Mouse (Mus musculus) liver, embryonic 14.5 days (tissue): ENCODE data around the gene Zfp704. TPM values are rescaled to one million over a fixed set of nuclear protein-coding genes. Genes with fewer than 3 reads are reported as not detected.

Experiments used
- ATAC-seq: fragments of 200-750 bp; cut with Nextera tagmentation; 2 replicates; pipeline ENCODE4 v1.8.0; 2017; ENCODE audit warnings: moderate number of reproducible peaks, mild to moderate bottlenecking, moderate library complexity; ENCODE audit not compliant: insufficient read depth
- DNase-seq, 3 experiments: peaks; one replicate each; pipeline ENCODE4 v3.0.0-alpha.2; 2012 to 2013; ENCODE audit warnings: low read depth in 3 of 3, low spot score in 3 of 3
- H3K27ac ChIP-seq: fragments of 300-500 bp; sonication (generic); 2 replicates; pipeline ENCODE4 v1.5.1; 2014; ENCODE audit warnings: moderate library complexity, mild to moderate bottlenecking, control low read depth, inconsistent platforms
- H3K27me3 ChIP-seq: fragments of 300-500 bp; sonication (generic); 2 replicates; pipeline ENCODE4 v1.6.1; 2014; ENCODE audit warnings: mild to moderate bottlenecking, low read length, moderate library complexity; ENCODE audit not compliant: control insufficient read depth, insufficient read depth
- H3K36me3 ChIP-seq: fragments of 300-500 bp; sonication (generic); replicated peaks from 2 replicates; pipeline ENCODE4 v1.6.1; 2014; ENCODE audit warnings: low read depth; ENCODE audit not compliant: control insufficient read depth, insufficient read depth
- H3K4me1 ChIP-seq, 2 experiments: fragments of 200-500 bp in 1 of 2; fragments of 300-500 bp in 1 of 2; sonication (generic) in 1 of 2; replicated peaks; 2 replicates each; pipeline ENCODE4 v1.6.1; 2012 to 2014; ENCODE audit warnings: antibody characterized with exemption in 1 of 2, inconsistent platforms in 1 of 2, low read length in 1 of 2; ENCODE audit not compliant: control insufficient read depth in 2 of 2, insufficient read depth in 2 of 2
- H3K4me2 ChIP-seq: fragments of 300-500 bp; sonication (generic); 2 replicates; pipeline ENCODE4 v1.6.1; 2014; ENCODE audit warnings: low read depth, mild to moderate bottlenecking, control low read depth, moderate library complexity
- H3K4me3 ChIP-seq, 2 experiments: fragments of 200-500 bp in 1 of 2; fragments of 300-500 bp in 1 of 2; sonication (generic) in 1 of 2; 2 replicates each; pipeline ENCODE4 v1.5.1; 2012 to 2014; ENCODE audit warnings: low read depth in 2 of 2, low read length in 2 of 2, mild to moderate bottlenecking in 2 of 2, control low read depth in 1 of 2, inconsistent platforms in 1 of 2, moderate library complexity in 1 of 2; ENCODE audit not compliant: insufficient read depth in 1 of 2
- H3K9ac ChIP-seq: fragments of 300-500 bp; sonication (generic); replicated peaks from 2 replicates; pipeline ENCODE4 v1.6.1; 2014; ENCODE audit warnings: mild to moderate bottlenecking, control low read depth, moderate library complexity
- H3K9me3 ChIP-seq: fragments of 300-500 bp; sonication (generic); 2 replicates; pipeline ENCODE4 v1.6.1; 2016; ENCODE audit warnings: low read length, mixed read lengths; ENCODE audit not compliant: control insufficient read depth
- CTCF ChIP-seq: IDR thresholded peaks from 2 replicates; pipeline ENCODE4 v1.5.1; 2016; ENCODE audit warnings: antibody characterized with exemption, low read depth, control low read depth
- EP300 ChIP-seq: IDR thresholded peaks from 2 replicates; pipeline ENCODE4 v1.6.1; 2016; ENCODE audit warnings: antibody characterized with exemption, low read depth
- WGBS: fragments of 180-500 bp; shearing (Covaris S2); extraction: QIAGEN DNeasy Blood & Tissue Kit; methylation state at CpG from one replicate; pipeline ENCODE4 v1.1.7; 2014; ENCODE audit not compliant: insufficient replicate concordance; 5-methylcytosine and 5-hydroxymethylcytosine counted together
- polyA plus RNA-seq, 2 experiments: library from polyadenylated mRNA; depleted of rRNA in 1 of 2; stranded (reverse) in 1 of 2; unstranded in 1 of 2; fragments of >200 nt; fragmentation: Nextera tagmentation in 1 of 2; extraction: Ambion mirVana in 1 of 2; gene quantifications; 2 replicates each; pipeline versions ENCODE4 v1.2.1 to v1.2.3; 2012 to 2014

Zfp704 gene
- polyA plus RNA-seq, 2 experiments, result 0.94 to 1.1 TPM

DNA sequence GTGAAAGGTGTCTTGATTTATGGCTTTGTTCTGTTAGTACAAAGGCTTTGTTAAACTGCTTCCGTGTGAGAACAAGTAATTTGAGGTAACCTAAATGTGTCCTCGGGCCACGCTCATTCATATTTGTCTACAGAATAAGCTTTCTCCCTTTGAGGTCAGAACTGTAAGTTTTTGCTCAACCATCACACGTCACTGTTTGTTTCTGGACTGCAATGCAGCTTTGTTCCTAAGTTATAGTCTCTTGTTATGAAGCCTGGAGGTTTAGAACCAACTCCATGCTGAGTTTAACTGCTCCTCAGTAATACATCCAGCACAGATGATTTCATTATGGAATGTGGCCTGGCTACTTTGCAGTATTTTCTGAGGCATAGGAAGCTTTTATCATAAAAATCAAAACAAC lies 90.4 kb downstream of the Zfp704 start:
- Histone ChIP-seq H3K27me3 (no peaks in the 10 kb centered on the region), H3K27ac (no peak overlapping the region), H3K9me3 (no peaks in the 10 kb centered on the region), H3K4me2 (no peak overlapping the region), H3K4me3 (no peak overlapping the region), H3K36me3 (no peaks in the 10 kb centered on the region), H3K4me1 (peaks cover 2 to 19% of the 10 kb centered on the region in 2 experiments; a peak in 2 of 4 replicates), H3K9ac (no peak overlapping the region)
- WGBS, result 67% methylated on average over 4 of the region's 4 CpGs
- TF ChIP-seq CTCF, result no peak
- no peak for TF ChIP-seq EP300
- no peak for ATAC-seq
- DNase-seq, result no peak

DNA sequence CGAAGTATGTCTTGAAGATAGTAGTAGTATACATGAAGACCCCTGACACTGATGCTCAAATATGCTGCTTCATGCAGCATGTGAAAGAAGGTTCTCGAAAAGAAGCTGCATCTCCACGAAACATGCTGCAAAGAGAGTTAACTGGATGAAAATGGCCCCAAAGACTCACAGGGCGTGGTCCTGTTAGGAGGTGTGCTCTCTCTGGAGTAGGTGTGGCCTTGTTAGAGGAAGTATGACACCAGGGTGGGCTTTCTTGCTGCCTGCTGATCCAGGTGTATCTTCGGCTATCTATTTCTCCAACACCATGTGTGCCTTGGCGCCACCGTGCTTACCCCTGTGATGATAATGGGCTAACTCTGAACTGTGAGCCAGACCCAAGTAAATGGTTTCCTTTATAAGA lies 90.9 kb downstream of the Zfp704 start:
- TF ChIP-seq EP300 (no peak), CTCF (no peak)
- no peak overlapping the region for H3K9ac ChIP-seq
- H3K4me2 ChIP-seq, result no peak overlapping the region
- H3K9me3 ChIP-seq, result no peaks in the 10 kb centered on the region
- H3K36me3 ChIP-seq, result no peaks in the 10 kb centered on the region
- no peak overlapping the region for H3K4me3 ChIP-seq
- H3K4me1 ChIP-seq, result peaks cover 2 to 19% of the 10 kb centered on the region in 2 experiments; a peak in 2 of 4 replicates
- DNase-seq (no peak), ATAC-seq (no peak)
- no peaks in the 10 kb centered on the region for H3K27me3 ChIP-seq
- WGBS, result 77% methylated on average over 7 of the region's 7 CpGs
- H3K27ac ChIP-seq, result no peak overlapping the region

DNA sequence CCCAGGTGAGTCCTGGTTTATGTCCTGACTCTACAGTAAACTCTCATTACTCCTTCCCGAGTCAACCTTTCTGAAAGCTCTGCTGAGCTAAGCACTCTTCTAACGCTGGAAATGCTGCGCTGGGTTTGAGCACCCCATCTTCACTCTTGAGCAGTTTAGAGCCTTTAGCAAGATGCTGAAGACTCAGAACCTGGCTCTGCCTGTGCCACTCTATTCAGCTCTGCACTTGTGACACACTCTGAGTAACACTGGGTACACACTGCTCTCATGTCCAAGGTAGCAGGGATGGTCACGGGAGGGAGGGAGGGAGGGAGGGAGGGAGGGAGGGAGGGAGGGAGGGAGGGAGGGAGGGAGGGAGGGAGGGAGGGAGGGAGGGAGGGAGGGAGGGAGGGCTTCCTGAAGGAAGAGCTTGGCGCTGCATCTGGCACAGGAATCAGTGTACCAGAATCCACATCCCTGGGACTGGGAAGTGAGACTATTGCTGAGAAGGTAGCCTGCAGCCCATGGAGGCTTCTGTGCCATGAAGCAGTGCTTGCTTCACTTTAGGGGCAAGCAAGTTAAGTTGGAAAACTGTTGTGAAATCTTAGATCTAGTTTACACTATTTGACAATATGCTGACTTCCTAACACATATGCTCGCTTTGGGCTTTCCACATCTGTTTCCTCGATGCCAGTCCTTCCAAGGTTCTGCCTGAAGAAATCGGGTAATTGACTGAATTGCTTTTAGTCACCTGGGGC lies 93.6 kb downstream of the Zfp704 start:
- no peak for ATAC-seq
- DNase-seq, result no peak
- no peak overlapping the region for H3K4me3 ChIP-seq
- TF ChIP-seq EP300, result no peak
- no peak for TF ChIP-seq CTCF
- H3K9ac ChIP-seq, result no peak overlapping the region
- no peak overlapping the region for H3K27ac ChIP-seq
- H3K9me3 ChIP-seq, result no peaks in the 10 kb centered on the region
- peaks cover 2 to 9% of the 10 kb centered on the region in 2 experiments; a peak in 2 of 4 replicates for H3K4me1 ChIP-seq
- no peaks in the 10 kb centered on the region for H3K27me3 ChIP-seq
- H3K36me3 ChIP-seq, result no peaks in the 10 kb centered on the region
- H3K4me2 ChIP-seq, result no peak overlapping the region
- 64% methylated on average over 7 of the region's 8 CpGs for WGBS

DNA sequence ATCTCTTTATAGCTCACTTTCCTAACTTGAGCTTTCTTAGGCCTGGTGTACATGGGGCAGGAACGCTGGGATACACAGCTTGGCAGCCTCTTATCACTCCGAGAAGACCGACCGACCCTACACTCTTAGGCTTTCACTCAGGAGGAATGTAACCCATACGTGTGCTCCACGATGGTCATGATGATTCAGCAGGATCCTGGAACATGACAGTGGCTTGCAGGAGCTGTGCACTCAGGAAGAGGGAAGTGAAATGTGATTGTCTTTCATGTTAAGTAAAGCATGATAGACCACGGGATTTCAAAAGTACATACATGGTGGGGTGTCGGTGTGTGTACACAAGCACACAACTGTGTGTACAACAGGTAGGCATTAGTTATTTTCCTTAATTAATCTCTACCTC lies 94.4 kb downstream of the Zfp704 start:
- ATAC-seq, result no peak

DNA sequence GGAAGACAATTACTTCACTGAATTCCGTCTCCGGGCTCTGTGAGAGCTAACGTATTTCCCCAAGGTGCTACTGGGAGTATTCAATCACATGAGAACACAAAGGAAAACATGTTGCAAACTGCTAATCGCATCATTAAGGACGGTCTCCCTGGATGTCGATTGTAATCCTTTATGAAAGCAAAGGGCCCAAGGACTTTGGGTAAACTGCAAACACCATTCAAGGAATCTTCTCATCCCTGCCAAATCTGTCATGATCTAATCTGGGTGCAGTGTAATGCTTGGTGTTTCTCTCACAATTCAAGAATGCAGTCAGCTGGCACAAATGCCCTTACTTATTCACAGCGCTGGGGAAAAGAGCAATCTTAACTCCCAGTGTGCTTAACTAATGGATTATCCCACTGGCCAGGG lies 96.2 kb downstream of the Zfp704 start:
- 79% methylated on average over 7 of the region's 7 CpGs for WGBS
- Histone ChIP-seq H3K4me3 (no peak overlapping the region), H3K4me1 (no peaks in the 10 kb centered on the region), H3K9me3 (no peaks in the 10 kb centered on the region), H3K36me3 (no peaks in the 10 kb centered on the region), H3K4me2 (no peak overlapping the region), H3K27ac (no peak overlapping the region), H3K9ac (no peak overlapping the region), H3K27me3 (no peaks in the 10 kb centered on the region)
- TF ChIP-seq EP300 (no peak), CTCF (no peak)
- ATAC-seq (no peak), DNase-seq (no peak)

More for the DNA sequence above, 94.4 kb downstream of the Zfp704 start:
- H3K9me3 ChIP-seq, result no peaks in the 10 kb centered on the region
- no peak overlapping the region for H3K4me3 ChIP-seq
- no peaks in the 10 kb centered on the region for H3K36me3 ChIP-seq
- no peak overlapping the region for H3K9ac ChIP-seq
- H3K27ac ChIP-seq, result no peak overlapping the region
- H3K27me3 ChIP-seq, result no peaks in the 10 kb centered on the region
- no peak overlapping the region for H3K4me2 ChIP-seq
- H3K4me1 ChIP-seq, result peaks cover 0 to 7% of the 10 kb centered on the region in 2 experiments; a peak in 2 of 4 replicates
- WGBS, result 41% methylated on average over 8 of the region's 8 CpGs
- TF ChIP-seq CTCF, result no peak
- TF ChIP-seq EP300, result no peak
- DNase-seq, result no peak
